Mouse (Mus musculus) kidney, adult 2 months (tissue): ENCODE data around the gene Spata2. TPM values are rescaled to one million over a fixed set of nuclear protein-coding genes. Genes with fewer than 3 reads are reported as not detected.
A peak's percentile ranks its signal among the peaks of the same experiment; 100 is the strongest.

ENCODE experiments used
- DNase-seq: peaks from one replicate; pipeline ENCODE4 v3.0.0; 2021
- H3K27ac ChIP-seq: fragments of 200-500 bp; 2 replicates; pipeline ENCODE4 v1.5.1; 2012; ENCODE audit warnings: low read depth, low read length, control low read depth, inconsistent platforms; ENCODE audit not compliant: insufficient read depth
- H3K27me3 ChIP-seq: fragments of 200-500 bp; replicated peaks from 2 replicates; pipeline ENCODE4 v1.6.1; 2012; ENCODE audit warnings: mild to moderate bottlenecking, moderate library complexity, low read length, inconsistent platforms; ENCODE audit not compliant: control insufficient read depth, insufficient read depth
- H3K36me3 ChIP-seq: fragments of 200-500 bp; 2 replicates; pipeline ENCODE4 v1.6.1; 2012; ENCODE audit warnings: mild to moderate bottlenecking, moderate library complexity, low read length, inconsistent platforms; ENCODE audit not compliant: control insufficient read depth, insufficient read depth
- H3K4me1 ChIP-seq: fragments of 200-500 bp; 2 replicates; pipeline ENCODE4 v1.6.1; 2011; ENCODE audit warnings: low read length; ENCODE audit not compliant: control insufficient read depth, insufficient read depth
- H3K4me3 ChIP-seq: fragments of 200-500 bp; 2 replicates; pipeline ENCODE4 v1.5.1; 2011; ENCODE audit warnings: mild to moderate bottlenecking, low read depth, low read length, control low read depth; ENCODE audit not compliant: insufficient read depth
- CTCF ChIP-seq: fragments of 200-500 bp; conservative IDR thresholded peaks from 2 replicates; pipeline ENCODE4 v1.5.1; 2011; ENCODE audit warnings: low read depth, mild to moderate bottlenecking, control low read depth, low read length, moderate library complexity, mixed read lengths; ENCODE audit not compliant: insufficient read depth, insufficient read length
- POLR2A ChIP-seq: fragments of 200-500 bp; IDR thresholded peaks from one replicate; pipeline ENCODE4 v1.6.1; 2011; ENCODE audit warnings: low read depth, low read length, control low read depth
- WGBS: fragments of 180-500 bp; shearing (Covaris S2); methylation state at CpG from one replicate; pipeline ENCODE4 v1.1.7; 2018; 5-methylcytosine and 5-hydroxymethylcytosine counted together
- polyA plus RNA-seq: library from polyadenylated mRNA; depleted of rRNA; stranded (reverse); fragments of >200 nt; gene quantifications from 2 replicates; pipeline ENCODE4 v1.2.3, GENCODE M21; 2012

The Spata2 gene
- polyA plus RNA-seq, 1 experiment, result 26.5 TPM

DNA sequence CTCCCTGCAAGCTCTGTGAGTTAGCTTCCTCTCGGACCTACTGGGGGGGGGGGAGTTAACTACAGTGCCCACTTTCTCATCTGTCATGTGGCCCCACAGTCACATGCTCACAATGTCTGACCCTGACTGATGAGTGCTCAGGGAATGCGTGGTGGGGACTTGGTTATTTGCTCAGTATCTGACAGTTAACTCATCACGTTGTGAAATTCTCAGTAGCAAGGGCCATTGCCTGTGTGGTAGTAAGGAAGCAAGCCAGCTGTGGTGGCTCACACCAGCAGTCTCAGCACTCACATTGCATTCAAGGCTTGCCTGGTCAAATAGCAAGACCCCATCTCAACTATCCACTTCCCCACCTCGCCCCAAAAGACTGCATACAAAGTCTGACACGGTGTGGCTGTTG lies 25.5 kb downstream of the Spata2 start:
- no peak for TF ChIP-seq CTCF
- TF ChIP-seq POLR2A, result no peak
- H3K4me1 ChIP-seq, result no peaks in the 10 kb centered on the region
- no peaks in the 10 kb centered on the region for H3K27me3 ChIP-seq
- H3K27ac ChIP-seq, result no peak overlapping the region
- 66% methylated on average over 5 of the region's 5 CpGs for WGBS
- no peak for DNase-seq
- peaks cover 6% of the 10 kb centered on the region; the same call in 1 of the 2 replicates for H3K36me3 ChIP-seq
- H3K4me3 ChIP-seq, result no peak overlapping the region

DNA sequence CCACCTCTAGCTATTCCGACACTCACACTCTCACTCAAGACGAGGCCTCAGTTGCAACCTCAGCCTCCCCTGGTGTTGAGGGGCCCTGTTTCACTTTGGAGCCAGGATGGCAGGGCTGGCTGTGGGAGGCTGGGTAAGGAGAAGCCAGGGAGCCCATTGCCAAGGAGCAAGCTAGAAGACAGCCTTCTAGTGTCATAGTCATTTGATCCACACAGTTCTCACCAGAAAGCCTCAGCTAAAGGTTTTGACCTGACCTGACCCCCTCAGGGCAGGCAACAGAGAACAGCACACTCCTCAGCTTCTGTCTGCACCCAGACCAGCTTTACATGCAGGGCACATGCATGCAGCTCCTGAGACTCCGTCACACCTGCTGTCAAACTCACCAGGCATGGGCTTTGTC lies 26.7 kb downstream of the Spata2 start:
- DNase-seq, result no peak
- WGBS, result 88% methylated on average over 3 of the region's 3 CpGs
- H3K4me1 ChIP-seq, result no peaks in the 10 kb centered on the region
- peaks cover 6% of the 10 kb centered on the region; the same call in 1 of the 2 replicates for H3K36me3 ChIP-seq
- TF ChIP-seq POLR2A, result no peak
- TF ChIP-seq CTCF, result no peak
- no peaks in the 10 kb centered on the region for H3K27me3 ChIP-seq
- no peak overlapping the region for H3K4me3 ChIP-seq
- no peak overlapping the region for H3K27ac ChIP-seq

GRCm38 (mm10) chr2:167463802-167464201 lies 28.9 kb downstream of the Spata2 start:
- H3K4me3 ChIP-seq, result no peak overlapping the region
- DNase-seq, result no peak
- WGBS, result 87% methylated on average over 5 of the region's 5 CpGs
- peaks cover 4% of the 10 kb centered on the region; the same call in 1 of the 2 replicates for H3K36me3 ChIP-seq
- H3K27ac ChIP-seq, result no peak overlapping the region
- H3K4me1 ChIP-seq, result no peaks in the 10 kb centered on the region
- no peaks in the 10 kb centered on the region for H3K27me3 ChIP-seq
- TF ChIP-seq CTCF (no peak), POLR2A (no peak)

DNA sequence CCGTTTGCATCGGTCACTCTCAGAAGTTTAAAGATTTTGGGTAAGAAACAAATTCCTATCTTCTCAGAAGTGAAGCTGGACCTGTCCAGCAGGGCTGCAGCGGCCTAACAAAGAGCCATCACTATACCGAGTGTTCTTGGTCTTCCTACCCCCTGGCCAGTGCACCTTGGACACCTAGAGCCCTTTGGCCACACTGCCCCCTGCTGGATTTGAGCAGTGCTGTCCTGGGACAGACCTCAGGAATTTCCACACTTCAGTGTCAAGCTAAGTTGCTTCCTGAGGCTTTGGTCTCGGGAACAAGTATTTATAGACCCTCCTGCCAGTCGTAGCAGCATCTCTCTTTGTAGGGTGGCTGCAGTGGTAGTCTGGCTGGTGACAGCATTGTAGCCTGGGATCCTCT lies 29.7 kb downstream of the Spata2 start:
- Histone ChIP-seq H3K4me3 (no peak overlapping the region), H3K36me3 (peaks cover 4% of the 10 kb centered on the region; the same call in 1 of the 2 replicates), H3K4me1 (no peaks in the 10 kb centered on the region), H3K27ac (no peak overlapping the region), H3K27me3 (no peaks in the 10 kb centered on the region)
- WGBS, result 44% methylated on average over 6 of the region's 6 CpGs
- peak; percentile 87 for DNase-seq
- TF ChIP-seq POLR2A, result no peak
- TF ChIP-seq CTCF, result peak; percentile 94

DNA sequence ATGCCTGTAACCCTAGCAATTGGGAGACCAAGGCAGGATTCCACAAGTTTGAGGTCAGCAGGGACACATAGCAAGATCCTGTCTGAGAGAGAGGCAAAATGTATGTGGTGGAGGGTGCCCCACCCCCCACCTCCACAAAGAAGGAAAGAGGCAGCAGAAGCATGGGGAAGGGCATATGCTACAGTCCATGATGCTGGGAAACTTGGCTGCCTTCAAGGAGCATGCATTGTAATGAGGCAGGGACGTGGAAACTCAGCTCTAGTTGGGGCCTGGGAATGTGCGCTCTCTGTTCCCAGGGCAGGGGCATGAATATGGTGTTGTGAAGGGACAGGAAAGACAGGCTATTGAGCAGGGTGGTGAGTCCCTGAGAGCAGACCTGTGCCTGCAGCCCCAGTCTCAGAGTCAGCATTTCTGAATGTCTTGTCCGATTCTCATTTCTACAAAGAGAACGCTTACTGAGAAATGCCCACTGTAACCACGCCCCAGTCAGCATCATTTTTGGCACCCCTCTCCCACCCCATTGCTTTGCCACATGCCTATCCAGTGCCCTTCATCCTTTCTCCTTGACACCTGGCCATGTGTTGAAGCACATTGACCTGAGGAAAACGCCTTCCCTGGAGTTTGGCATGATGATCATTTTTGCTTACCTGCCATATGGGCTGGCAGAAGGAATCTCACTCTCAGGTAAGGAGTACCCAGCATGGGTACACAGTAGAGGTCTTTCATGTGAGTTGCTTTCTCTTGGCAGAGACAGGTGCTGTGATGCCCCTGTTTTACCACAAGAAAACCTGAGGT lies 33.4 kb downstream of the Spata2 start:
- H3K36me3 ChIP-seq, result no peaks in the 10 kb centered on the region
- no peak for DNase-seq
- TF ChIP-seq POLR2A (no peak), CTCF (no peak)
- H3K27me3 ChIP-seq, result no peaks in the 10 kb centered on the region
- 89% methylated on average over 6 of the region's 6 CpGs for WGBS
- no peak overlapping the region for H3K27ac ChIP-seq
- H3K4me3 ChIP-seq, result no peak overlapping the region
- H3K4me1 ChIP-seq, result no peaks in the 10 kb centered on the region

DNA sequence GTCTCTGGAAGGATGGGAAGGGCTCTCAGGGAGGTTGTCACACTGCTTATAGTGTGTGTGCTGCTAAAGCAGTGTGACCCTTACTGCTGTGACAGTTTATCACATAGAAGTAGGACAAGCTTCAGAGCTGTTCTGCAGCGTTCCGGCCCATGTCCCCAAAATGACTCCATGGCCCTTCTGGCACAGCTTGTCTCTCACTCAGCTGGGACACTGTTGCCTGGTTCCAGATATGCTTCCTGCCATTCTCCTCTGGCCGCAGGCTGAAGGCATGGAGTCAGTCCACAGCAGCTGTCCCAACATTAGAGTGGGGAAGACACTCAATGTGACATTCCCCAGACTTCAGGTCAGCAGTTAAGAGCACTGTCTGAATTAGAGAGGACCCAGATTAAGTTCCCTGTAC lies 34.1 kb downstream of the Spata2 start:
- Histone ChIP-seq H3K4me1 (no peaks in the 10 kb centered on the region), H3K27ac (no peak overlapping the region), H3K4me3 (no peak overlapping the region), H3K27me3 (no peaks in the 10 kb centered on the region), H3K36me3 (no peaks in the 10 kb centered on the region)
- 72% methylated on average over 3 of the region's 3 CpGs for whole genome bisulfite sequencing
- no peak for DNase-seq
- no peak for TF ChIP-seq POLR2A
- no peak for TF ChIP-seq CTCF

GRCm38 (mm10) chr2:167457213-167457612 lies 35.5 kb downstream of the Spata2 start:
- WGBS, result 79% methylated on average over 9 of the region's 9 CpGs
- no peaks in the 10 kb centered on the region for H3K27me3 ChIP-seq
- no peaks in the 10 kb centered on the region for H3K4me1 ChIP-seq
- H3K27ac ChIP-seq, result no peak overlapping the region
- H3K4me3 ChIP-seq, result no peak overlapping the region
- 0 out of 2 replicates have a peak, but pooled peaks cover 1% of the 10 kb centered on the region for H3K36me3 ChIP-seq
- no peak for TF ChIP-seq POLR2A
- no peak for TF ChIP-seq CTCF
- DNase-seq, result no peak
